Mouse (Mus musculus): ENCODE measurements around the gene Atp12a.
A peak's percentile ranks its signal among the peaks of the same experiment; 100 is the strongest.

Atp12a gene

GRCm38 (mm10) chr14:56364711-56365237 lies at the start of gene Atp12a:
TSS of gene Atp12a (plus strand) at chr14:56365068.
- DNase-seq (ENCODE audit: low spot score in 2 of 2) = no peak

- DNase-seq (ENCODE audit: low spot score in 2 of 2) = no peak
Measured at GRCm38 (mm10) chr14:56315519-56315918, 49.3 kb upstream of the Atp12a start.

GRCm38 (mm10) chr14:56316333-56316732 lies 48.5 kb upstream of the Atp12a start:
- no peak for DNase-seq (ENCODE audit: low spot score in 2 of 2)

- no peak for DNase-seq (ENCODE audit: low spot score in 2 of 2)
Measured at GRCm38 (mm10) chr14:56322982-56323381, 41.9 kb upstream of the Atp12a start.

- no peak for DNase-seq (ENCODE audit: low spot score in 2 of 2)
Measured at GRCm38 (mm10) chr14:56325038-56325437, 39.8 kb upstream of the Atp12a start.

- no peak for DNase-seq (ENCODE audit: low spot score in 2 of 2)
Measured at GRCm38 (mm10) chr14:56333700-56334099, 31.2 kb upstream of the Atp12a start.

- DNase-seq (ENCODE audit: low spot score in 2 of 2) = no peak
Measured at GRCm38 (mm10) chr14:56334437-56334836, 30.4 kb upstream of the Atp12a start.

- no peak for DNase-seq (ENCODE audit: low spot score in 2 of 2)
Measured at GRCm38 (mm10) chr14:56336032-56336431, 28.8 kb upstream of the Atp12a start.

- no peak for DNase-seq (ENCODE audit: low spot score in 2 of 2)
Measured at GRCm38 (mm10) chr14:56337075-56337474, 27.8 kb upstream of the Atp12a start.

GRCm38 (mm10) chr14:56337696-56338095 lies 27.2 kb upstream of the Atp12a start:
- DNase-seq (ENCODE audit: low spot score in 2 of 2) = no peak

- no peak for DNase-seq (ENCODE audit: low spot score in 2 of 2)
Measured at GRCm38 (mm10) chr14:56338882-56339442, 25.9 kb upstream of the Atp12a start.

GRCm38 (mm10) chr14:56348704-56349103 lies 16.2 kb upstream of the Atp12a start:
- DNase-seq (ENCODE audit: low spot score in 2 of 2) = peak in 1 of 2 experiments; percentile 16

- no peak for DNase-seq (ENCODE audit: low spot score in 2 of 2)
Measured at GRCm38 (mm10) chr14:56349541-56349940, 15.3 kb upstream of the Atp12a start.

GRCm38 (mm10) chr14:56351959-56352660 lies 12.8 kb upstream of the Atp12a start:
- DNase-seq (ENCODE audit: low spot score in 2 of 2) = no peak

GRCm38 (mm10) chr14:56354803-56355202 lies 10.1 kb upstream of the Atp12a start:
- DNase-seq (ENCODE audit: low spot score in 2 of 2) = no peak

- no peak for DNase-seq (ENCODE audit: low spot score in 2 of 2)
Measured at GRCm38 (mm10) chr14:56355396-56355795, 9.5 kb upstream of the Atp12a start.

- DNase-seq (ENCODE audit: low spot score in 2 of 2) = no peak
Measured at GRCm38 (mm10) chr14:56356196-56356595, 8.7 kb upstream of the Atp12a start.

- DNase-seq (ENCODE audit: low spot score in 2 of 2) = no peak
Measured at GRCm38 (mm10) chr14:56358422-56358821, 6.4 kb upstream of the Atp12a start.

GRCm38 (mm10) chr14:56359131-56359530 lies 5.7 kb upstream of the Atp12a start:
- no peak for DNase-seq (ENCODE audit: low spot score in 2 of 2)

GRCm38 (mm10) chr14:56365292-56365691 lies 424 bp downstream of the Atp12a start:
- no peak for DNase-seq (ENCODE audit: low spot score in 2 of 2)

- no peak for DNase-seq (ENCODE audit: low spot score in 2 of 2)
Measured at GRCm38 (mm10) chr14:56366712-56367111, 1.8 kb downstream of the Atp12a start.

GRCm38 (mm10) chr14:56368834-56369233 lies 4.0 kb downstream of the Atp12a start:
- no peak for DNase-seq (ENCODE audit: low spot score in 2 of 2)

- peak; percentile 72 to 86 for DNase-seq (ENCODE audit: low spot score in 2 of 2)
Measured at GRCm38 (mm10) chr14:56375731-56376130, 10.9 kb downstream of the Atp12a start.
